Mouse (Mus musculus) liver, postnatal 0 days (tissue): Measurements from ENCODE around the gene Gm2663.

Source experiments
- CTCF ChIP-seq: sonication (generic); IDR thresholded peaks from 2 replicates; pipeline ENCODE4 v1.5.1; 2016; ENCODE audit warnings: antibody characterized with exemption, low read depth
- EP300 ChIP-seq: IDR thresholded peaks from 2 replicates; pipeline ENCODE4 v1.6.1; 2016; ENCODE audit warnings: antibody characterized with exemption, low read depth, mild to moderate bottlenecking

GRCm38 (mm10) chr6:41032231-41032630 lies 33.0 kb upstream of the Gm2663 start:
- no peak for TF ChIP-seq CTCF
- no peak for TF ChIP-seq EP300
